11 mouse cellular contexts compared by ENCODE assay signal in the genomic region with DNA sequence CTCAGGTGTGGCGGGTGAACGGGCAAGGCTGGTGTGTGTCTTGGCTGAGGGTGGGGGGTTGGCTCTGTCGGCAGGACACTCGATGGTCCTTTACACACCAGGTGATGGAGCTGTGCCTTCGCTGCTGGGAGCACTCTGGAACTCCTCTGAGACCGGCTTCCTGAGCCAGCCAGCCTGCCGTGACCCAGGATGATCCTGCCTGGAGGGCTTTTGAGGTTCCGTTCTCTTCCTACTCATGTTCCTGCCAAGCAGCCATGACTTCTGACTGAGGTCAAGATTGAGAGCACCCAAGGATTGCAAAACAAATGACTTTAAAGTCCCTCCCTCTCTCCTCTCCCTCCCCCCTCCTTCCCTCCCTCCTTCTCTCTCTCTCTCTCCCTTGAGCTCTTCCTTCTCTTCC. TPM values are rescaled to one million over a fixed set of nuclear protein-coding genes. Genes with fewer than 3 reads are reported as not detected.
A peak's percentile ranks its signal among the peaks of the same experiment; 100 is the strongest.
DNase-seq lines count a peak whose midpoint lies in the region; ATAC-seq lines count a peak whose summit lies in the region.
"Had no signal": no experiment of that assay in that cellular context is flagged by ENCODE, and none has a peak within 500 bp of the region (broad histone marks: within the 10 kb centered on the region; RNA-seq: fewer than 3 reads in every experiment).

No protein-coding gene starts in this region.

- no peak overlapping the region for H3K4me2 ChIP-seq in kidney, embryonic 14.5 days (replicated peaks; ENCODE audit: low read depth, low read length)
- H3K4me2 ChIP-seq: embryonic facial prominence, embryonic 15.5 days; neural tube, embryonic 13.5 days had no signal

- DNase-seq in kidney, adult 11 months: peak; percentile 89
- peak; percentile 59 to 74 for DNase-seq in adrenal gland, postnatal 36 days
- DNase-seq in kidney, adult 18-20 months: peak; percentile 72
- DNase-seq in lung, postnatal 25 days (ENCODE audit: low spot score): peak; percentile 88
- no peak for DNase-seq in retina, postnatal 1 day
- DNase-seq in left cerebral cortex, adult 8-10 months (ENCODE audit: low spot score in 2 of 2): no peak
- DNase-seq in layer of hippocampus, postnatal 36 days: no peak

- no peak overlapping the region for H3K4me3 ChIP-seq in kidney, embryonic 14.5 days (ENCODE audit: low read length)
- H3K4me3 ChIP-seq: embryonic facial prominence, embryonic 15.5 days; megakaryocyte, embryonic 14.5 days; neural tube, embryonic 13.5 days had no signal

- H3K4me1 ChIP-seq in kidney, embryonic 14.5 days (ENCODE audit: control insufficient read depth, insufficient read depth, low read length): no peaks in the 10 kb centered on the region
- H3K4me1 ChIP-seq: embryonic facial prominence, embryonic 15.5 days; neural tube, embryonic 13.5 days had no signal

- H3K36me3 ChIP-seq in kidney, embryonic 14.5 days (ENCODE audit: control insufficient read depth, insufficient read depth, low read length): no peaks in the 10 kb centered on the region
- H3K36me3 ChIP-seq: embryonic facial prominence, embryonic 15.5 days; neural tube, embryonic 13.5 days had no signal

- no peak overlapping the region for H3K27ac ChIP-seq in kidney, embryonic 14.5 days (ENCODE audit: low read depth, low read length)
- H3K27ac ChIP-seq: embryonic facial prominence, embryonic 15.5 days; neural tube, embryonic 13.5 days had no signal

- H3K9me3 ChIP-seq in kidney, embryonic 14.5 days (ENCODE audit: control insufficient read depth, low read length): no peaks in the 10 kb centered on the region
- H3K9me3 ChIP-seq: embryonic facial prominence, embryonic 15.5 days; neural tube, embryonic 13.5 days had no signal

- WGBS in kidney, embryonic 14.5 days: 59% methylated on average over 8 of the region's 8 CpGs

- ATAC-seq in kidney, embryonic 14.5 days (ENCODE audit: low FRiP score, low TSS enrichment): no peak

- H3K9ac ChIP-seq in kidney, embryonic 14.5 days (ENCODE audit: low read depth, low read length): no peak overlapping the region
- H3K9ac ChIP-seq: embryonic facial prominence, embryonic 15.5 days; neural tube, embryonic 13.5 days had no signal

- H3K27me3 ChIP-seq in kidney, embryonic 14.5 days (ENCODE audit: control insufficient read depth, insufficient read depth, low read length): no peaks in the 10 kb centered on the region
- H3K27me3 ChIP-seq: embryonic facial prominence, embryonic 15.5 days; megakaryocyte, embryonic 14.5 days; neural tube, embryonic 13.5 days had no signal

RNA-seq across cellular contexts. Expression of a gene that starts 11.5 kb away (rescaled TPM):
- polyA plus RNA-seq in kidney, embryonic 14.5 days (2014; fragmentation: Nextera tagmentation; extraction: Ambion mirVana): 52.3 and 66.0 TPM in 2 replicates
- total RNA-seq in adrenal gland, postnatal 36 days (2021): 10 to 100 TPM; 25.8 to 30.1 TPM
- total RNA-seq in left cerebral cortex, adult 8-10 months (2022): 10 to 100 TPM; 17.8 to 21.1 (median 19.4) TPM
- total RNA-seq in layer of hippocampus, postnatal 36 days (2021): 10 to 100 TPM; 18.1 to 18.7 TPM

Comparison
In these comparisons a context has a peak if more than half of its experiments do, and no peak if none do; other contexts are left out.
1. DNase-seq: peak in kidney, adult 11 months (single experiment), adrenal gland, postnatal 36 days (2 of 2), kidney, adult 18-20 months (single experiment) and lung, postnatal 25 days (single experiment); none in retina, postnatal 1 day (single experiment), left cerebral cortex, adult 8-10 months (0 of 2) and layer of hippocampus, postnatal 36 days (0 of 2).